Mouse (Mus musculus) T-helper 2 cell (primary cell): Measurements from ENCODE around the gene Atmin.

Source experiments
- in situ Hi-C: fragments of 300-600 bp; cut with MboI, MseI; formaldehyde crosslinking; loops from one replicate; pipeline ENCODE4 v1.15.1; 2025; ENCODE audit warnings: high pct_unique_total_duplicates

The Atmin gene

DNA sequence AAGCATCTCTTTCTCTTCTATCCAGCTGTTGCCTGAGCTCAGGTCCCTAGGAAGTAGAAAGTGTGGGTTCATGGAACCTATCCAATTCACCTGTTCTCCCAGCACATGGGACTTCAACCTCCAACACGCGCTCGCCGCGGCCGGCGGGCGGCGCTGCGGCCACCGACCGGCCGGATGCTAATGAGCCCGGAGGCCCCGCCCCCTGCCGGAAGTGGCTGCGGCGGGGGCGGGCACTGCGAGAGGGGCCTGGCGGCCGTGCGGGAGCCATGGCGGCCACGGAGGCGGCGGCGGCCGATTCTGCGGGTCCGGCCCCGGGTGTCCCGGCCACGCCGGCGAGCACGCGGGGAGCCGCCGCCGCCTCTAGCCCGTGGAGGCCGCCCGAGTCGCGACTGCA lies at the start of gene Atmin:
Gene Atmin (plus strand): TSS at position 233 of the 394 bp plus-strand sequence.
- in situ Hi-C loops: loop anchor here (5.0 to 25.0 kb wide), 2 partner anchors 34 to 844 kb away; partner anchors contain the start of gene 1700030J22Rik

DNA sequence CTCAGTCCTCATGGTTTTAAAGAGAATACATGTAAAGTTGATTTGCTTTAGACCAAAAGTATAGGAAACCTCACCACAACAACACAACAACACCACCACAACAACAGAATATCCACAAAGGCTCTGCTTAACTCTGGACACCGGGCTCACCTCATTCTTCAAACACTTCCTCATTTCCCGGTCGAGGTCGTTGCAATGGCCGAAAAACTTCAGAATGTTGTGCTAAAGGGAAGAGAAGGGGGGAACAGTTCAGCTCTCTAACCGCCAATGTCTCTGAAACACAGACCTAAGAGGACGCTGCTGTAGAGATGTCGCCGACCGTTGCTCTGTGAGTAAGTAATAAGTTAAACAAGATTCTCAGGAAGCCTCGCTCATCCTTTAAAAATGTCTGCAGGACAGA lies 49.3 kb upstream of the Atmin start:
- in situ Hi-C loops: no loop called here

DNA sequence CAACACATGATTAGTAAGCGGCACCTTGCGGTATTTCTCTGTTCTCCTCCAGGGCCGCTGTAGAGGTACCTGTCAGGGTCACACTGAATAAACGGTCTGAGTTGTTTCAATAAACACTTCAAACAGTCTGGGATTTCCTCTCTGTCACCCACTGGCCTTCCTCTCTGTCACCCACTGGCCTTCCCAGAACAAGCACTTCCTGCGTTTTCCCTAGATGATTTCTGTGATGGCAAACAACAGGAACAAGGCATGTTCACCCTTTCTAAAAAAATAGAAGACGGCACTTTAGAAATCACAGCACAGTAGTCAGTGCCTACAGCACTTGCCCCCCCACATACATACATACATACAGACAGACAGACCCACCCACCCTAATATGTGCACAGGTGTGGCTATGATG lies 47.7 kb upstream of the Atmin start:
- in situ Hi-C loops: no loop called here

DNA sequence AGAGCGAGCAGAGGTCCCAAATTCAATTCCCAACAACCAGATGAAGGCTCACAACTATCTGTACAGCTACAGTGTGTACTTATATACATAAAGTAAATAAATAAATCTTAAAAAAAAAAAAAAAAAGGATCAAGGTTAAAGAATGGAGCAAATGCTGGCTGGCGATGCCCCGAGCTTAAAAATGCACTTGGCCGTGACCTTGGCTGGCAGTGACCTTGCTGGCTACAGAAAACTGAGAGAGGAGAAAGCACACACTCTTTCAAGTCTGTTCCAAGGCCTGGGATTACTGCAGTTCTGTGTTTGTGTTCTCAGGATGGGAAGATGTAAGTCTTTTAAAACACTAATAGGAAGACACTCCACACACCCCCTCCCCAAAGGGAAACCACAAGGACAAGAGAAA lies 38.5 kb upstream of the Atmin start:
- in situ Hi-C loops: no loop called here

DNA sequence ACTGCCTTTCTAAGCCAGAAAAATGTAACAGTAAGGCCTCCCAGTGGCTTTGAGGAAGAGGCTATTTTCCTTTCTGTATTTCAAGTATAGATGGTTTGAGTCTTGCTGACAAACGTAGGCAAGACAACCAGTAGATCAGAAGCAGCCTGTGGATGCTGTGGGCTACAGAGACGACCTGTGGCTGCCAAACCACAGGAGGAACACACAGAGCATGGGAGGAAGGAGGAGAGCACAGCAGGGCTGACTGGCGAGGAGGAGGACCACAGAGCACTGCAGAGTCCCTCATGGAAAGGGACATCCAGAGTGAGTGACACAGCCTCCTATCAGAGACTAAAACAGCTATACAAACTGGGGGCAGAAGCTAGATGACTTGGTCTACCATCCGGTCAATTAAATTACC lies 37.9 kb upstream of the Atmin start:
- in situ Hi-C loops: no loop called here

DNA sequence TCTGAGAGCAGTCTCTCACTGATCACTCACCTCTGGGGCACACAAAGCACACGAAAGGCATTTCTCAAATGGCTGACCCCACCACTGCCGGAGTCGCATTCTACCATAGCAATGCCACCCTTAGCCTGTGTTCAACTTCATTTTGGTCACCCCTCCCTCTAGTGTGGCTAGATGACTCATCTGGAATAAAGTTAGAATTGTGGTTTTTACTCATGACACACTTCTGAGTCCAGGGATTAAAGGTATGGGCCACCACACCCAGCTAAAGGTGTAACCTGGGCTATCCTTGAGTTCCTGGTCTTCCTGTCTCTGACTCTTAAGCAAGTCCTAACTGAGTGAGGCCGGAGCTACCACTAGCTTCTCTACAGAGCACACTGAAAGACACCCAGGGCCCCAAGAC lies 37.4 kb upstream of the Atmin start:
- in situ Hi-C loops: no loop called here

DNA sequence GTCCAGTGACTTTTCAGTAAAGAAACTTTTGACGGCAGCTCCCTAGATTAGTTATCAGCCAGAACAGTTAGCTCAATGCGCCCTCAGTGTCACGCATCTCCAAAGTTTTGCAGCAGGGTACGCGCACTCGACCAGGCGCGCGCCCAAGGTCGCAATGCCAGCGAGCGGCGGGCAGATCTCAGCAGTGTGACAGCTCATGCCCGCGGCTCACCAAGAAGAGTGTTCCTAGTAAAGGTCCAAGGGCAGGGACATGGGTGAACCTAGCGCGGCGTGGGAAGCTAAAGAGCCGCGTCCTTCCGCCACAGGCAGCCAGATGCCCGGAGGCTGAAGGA lies 22.2 kb upstream of the Atmin start:
- in situ Hi-C loops: no loop called here

DNA sequence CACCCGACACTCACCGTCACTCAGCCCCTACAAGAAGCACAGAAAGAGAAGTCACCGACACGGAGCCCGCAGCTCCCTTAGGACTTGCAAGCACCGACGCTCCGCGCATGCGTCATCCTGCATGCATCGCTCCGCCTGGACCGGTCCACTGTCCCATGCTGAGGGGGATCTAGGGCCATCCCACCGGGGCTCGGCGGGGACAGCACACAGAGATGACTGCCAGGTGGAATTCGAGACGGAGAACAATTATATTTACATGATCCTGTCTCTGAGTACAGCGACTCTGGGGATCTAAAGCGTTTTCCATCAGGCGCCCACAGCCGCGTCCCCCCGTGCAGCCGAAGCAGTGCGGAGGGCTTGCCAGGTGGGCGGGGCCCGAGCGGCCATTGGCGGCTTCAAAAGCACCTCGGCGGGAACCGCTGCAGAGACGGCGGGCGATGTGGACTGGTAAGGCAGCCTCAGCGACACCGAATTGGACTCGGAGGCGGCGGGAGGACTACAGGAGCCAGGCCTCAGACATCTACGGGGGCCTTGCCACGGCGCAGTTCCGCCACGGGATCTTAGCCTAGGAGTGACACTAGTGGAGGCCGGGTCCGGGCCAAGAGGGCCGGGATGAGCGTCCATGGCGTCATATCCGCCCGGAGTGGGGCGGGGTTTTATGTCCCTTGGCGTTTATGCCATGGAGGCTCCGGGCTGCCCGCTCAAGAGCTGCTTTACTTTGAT lies 21.7 kb upstream of the Atmin start, which contains the start of the genes Cmc2 and Cenpn:
Gene Cmc2 (minus strand): TSS at position 119 of the 723 bp plus-strand sequence.
Gene Cenpn (plus strand): TSS at position 394 of the 723 bp plus-strand sequence.
- in situ Hi-C loops: no loop called here

DNA sequence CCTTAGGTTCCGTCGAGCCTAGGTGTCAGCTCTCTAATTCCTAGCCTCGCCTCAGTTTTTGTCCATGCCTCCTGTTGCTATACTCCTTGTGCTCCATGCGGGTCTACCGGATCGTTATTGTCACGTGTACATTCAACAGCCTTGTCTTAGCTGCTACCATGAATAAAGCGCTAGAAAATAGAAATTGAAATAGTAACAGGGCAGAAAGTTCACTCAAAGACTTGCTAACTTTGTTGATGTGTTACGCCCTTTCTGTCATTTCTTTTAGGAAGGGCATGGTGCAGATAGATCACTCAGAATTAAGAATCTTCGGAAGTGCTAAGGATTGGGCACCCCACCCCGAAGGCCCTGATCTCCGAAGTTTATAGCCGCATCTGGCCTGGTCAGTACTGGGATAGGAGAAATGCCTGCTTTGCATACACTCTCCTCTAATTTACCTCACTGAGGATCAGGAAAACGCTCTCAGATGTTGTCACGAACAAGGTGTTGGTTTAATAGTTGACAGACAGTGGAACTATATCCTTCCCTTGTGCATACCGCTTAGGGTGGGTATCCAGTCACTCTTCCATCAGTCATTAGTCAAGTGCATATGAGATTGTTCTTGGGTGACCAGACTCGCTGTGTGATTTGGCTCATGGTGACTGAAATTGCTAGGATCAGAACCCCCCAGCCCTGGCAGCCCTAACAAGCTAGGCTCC lies 21.0 kb upstream of the Atmin start:
- in situ Hi-C loops: no loop called here

DNA sequence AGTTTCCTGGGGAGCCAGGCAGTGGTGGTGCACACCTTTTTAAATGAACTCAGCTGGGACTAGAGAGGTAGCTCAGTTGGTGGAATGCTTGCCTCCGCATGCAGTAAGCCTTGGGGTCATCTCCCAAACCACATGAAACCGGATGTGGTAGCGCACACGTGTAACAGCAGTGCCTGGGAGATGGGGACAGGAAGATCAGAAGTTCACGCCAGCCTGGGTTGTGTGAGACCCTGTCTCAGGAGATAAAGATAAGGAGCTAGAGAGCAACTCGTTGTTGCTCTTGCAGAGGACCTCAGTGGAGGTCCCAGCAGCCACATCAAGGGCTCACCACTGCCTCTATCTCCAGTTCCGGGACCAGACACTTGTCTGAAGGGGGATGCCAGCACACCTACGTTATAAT lies 19.7 kb upstream of the Atmin start:
- in situ Hi-C loops: no loop called here

DNA sequence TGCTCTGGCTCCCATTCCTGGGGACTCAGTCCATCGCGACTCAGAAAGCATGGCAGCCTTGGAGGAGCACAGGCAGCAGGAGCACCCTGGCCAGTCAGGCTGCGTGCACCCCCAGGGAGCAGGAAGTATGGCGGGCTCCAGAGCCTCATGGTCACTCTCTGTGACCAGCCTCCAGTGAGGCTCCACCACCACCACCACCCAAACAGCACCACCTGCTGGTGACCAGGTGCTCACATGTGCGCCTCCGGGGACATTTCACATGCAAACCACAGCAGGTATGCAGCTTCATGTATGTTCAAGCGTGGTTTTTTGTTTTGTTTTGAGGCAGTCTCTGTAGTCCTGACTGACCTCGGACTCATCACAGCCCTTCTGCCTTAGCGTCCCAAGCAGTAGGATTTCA lies 15.3 kb upstream of the Atmin start:
- in situ Hi-C loops: loop anchor here (25.0 kb wide), 1 partner anchor 859 kb away; no protein-coding TSS in a partner anchor

DNA sequence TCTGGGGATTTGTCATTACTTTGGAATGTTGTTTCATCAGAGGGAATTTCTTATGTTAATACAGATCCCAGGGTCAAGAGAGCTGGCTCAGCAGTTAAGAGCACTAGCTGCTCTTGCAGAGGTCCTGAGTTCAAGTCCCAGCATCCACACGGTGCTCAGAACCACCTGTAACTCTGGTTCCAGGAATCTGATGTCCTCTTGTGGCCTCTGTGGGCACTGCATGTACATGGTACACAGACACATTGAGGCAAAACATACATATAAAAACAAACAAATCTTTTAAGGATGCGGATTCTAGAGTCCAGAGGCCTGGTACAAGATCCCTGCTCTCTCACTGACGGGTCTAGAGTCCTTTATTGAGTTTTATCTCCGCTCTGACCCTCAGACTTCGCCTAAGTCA lies 14.6 kb upstream of the Atmin start:
- in situ Hi-C loops: loop anchor here (25.0 kb wide), 1 partner anchor 859 kb away; no protein-coding TSS in a partner anchor

DNA sequence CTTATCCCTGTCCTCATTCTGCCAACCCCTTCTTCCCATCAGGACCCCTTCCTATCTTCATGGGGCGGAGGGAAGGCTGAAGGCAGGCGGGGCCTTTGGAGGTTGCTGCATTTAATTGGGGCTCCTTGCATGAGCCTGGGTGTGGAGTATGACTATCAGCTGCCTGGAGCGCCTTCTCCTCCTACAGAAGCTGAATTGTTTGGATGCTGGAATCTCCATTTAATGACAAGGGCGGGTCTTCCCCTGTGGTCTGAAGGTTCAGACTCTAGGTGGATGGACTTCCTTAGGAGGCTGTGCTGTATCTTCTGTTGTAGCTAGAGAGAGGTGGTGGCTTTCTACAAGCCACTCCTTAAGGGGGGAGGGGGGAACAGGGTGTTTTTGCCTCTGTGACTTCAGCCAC lies 8.2 kb upstream of the Atmin start:
- in situ Hi-C loops: loop anchor here (25.0 kb wide), 1 partner anchor 852 kb away; no protein-coding TSS in a partner anchor

DNA sequence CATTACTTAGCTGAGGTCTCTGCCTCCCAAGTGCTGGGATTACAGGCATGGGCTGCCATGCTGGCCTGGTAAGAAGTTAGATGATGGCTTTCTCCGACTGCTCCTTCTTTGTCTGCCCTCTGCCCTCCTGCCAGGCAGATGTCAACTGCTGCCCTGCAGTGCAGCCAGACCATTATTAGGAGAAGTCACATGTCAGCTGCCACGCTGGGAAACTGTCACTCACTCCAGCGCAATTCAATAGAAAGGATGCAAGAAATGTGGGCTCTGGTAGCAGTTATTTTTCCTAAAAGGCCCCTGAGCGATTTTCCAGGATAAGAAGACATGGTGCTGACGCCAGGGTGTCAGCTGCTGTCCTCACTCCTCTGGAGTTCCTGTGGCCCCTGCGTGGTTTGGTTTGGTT lies 7.7 kb upstream of the Atmin start:
- in situ Hi-C loops: loop anchor here (25.0 kb wide), 1 partner anchor 852 kb away; no protein-coding TSS in a partner anchor

DNA sequence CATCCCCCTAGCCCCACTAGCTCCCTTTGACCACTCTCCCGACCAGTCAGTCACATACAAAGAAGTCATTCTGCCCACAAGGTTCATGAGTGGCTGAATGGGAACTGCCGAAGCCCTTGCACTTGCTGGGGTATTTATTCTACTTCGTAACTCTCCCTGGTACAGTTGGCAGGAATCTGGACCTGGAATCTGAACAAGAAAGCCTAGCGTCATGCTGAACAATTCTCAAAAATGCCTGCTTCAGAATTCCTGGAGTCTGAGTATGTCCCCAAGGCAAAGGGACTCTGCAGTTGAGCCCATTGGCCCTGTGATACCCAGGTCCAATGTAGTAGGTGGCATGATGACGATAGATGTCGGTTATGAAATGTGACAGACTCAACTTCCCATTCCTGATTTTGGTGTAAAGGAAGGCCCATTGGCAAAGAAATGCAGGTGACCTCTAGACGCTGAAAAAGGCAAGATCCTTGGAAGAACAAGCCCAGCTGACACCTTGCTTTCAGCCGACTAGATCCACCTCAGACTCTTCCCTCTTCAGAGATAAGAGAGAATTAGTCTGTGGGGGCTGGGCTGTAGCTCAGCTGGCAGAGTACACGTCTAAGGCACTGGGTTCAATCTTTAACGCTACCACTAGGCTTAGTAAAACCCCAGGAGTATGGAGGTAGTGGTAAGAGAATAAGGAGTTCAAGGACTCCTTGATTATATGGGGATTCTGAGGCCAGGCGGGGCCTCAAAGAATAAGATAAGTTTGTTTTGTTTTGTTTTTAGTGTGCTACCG lies 722 bp upstream of the Atmin start:
- in situ Hi-C loops: loop anchor here (5.0 to 25.0 kb wide), 2 partner anchors 35 to 845 kb away; partner anchors contain the start of gene 1700030J22Rik

DNA sequence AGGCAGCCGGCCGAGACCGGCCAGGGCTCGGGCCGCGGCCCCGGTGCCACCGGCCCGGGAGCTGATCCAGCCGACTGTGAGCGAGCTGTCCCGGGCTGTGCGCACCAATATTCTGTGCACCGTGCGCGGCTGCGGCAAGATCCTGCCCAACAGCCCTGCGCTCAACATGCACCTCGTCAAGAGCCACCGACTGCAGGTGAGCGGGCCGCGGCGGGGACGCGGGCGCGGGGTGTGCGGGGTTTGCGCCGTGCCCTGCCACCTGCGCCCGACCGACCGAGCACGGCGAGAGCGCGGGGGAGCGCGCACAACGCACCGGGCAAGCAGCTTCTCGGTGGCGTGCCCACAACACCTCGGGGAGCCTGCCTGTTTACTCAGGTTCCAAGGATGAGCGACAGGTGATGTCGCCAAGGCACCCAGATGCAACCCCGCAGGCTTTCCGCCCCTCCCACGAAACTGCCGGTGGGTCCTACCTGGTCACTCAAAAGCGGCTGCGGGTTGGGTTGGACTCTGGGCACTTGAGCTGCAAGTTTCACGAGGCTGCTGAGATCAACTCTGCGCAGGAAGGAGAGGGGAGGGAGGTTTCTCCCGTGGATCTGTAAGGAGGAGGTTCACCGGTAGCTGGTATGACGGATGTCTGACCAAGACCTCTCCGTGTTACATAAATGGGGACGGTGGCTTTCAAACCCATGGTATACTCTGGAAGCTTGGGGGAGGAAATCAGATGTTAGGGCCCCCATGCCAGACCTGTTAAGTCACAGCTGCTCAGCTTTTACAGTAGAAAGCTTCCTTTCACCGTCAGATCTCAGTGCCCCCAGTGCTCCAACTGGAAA lies 577 bp downstream of the Atmin start:
- in situ Hi-C loops: loop anchor here (5.0 to 25.0 kb wide), 2 partner anchors 34 to 844 kb away; partner anchors contain the start of gene 1700030J22Rik

DNA sequence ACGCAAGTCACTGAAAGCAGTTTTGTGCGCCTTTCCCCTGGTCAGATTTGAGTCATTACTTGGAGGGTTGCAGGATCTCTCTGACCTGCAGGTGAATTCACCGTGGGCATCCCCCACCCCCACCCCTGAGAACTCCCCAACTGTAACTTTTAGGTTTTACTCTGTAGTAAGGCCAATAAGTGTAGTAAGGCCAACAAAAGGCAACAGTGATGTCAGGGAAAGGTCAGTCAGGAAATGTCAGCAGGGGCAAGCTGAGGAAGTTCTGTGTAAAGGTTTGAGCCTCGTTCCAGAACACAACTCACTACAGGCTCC lies 1.1 kb downstream of the Atmin start:
- in situ Hi-C loops: loop anchor here (5.0 to 25.0 kb wide), 2 partner anchors 33 to 843 kb away; partner anchors contain the start of gene 1700030J22Rik

DNA sequence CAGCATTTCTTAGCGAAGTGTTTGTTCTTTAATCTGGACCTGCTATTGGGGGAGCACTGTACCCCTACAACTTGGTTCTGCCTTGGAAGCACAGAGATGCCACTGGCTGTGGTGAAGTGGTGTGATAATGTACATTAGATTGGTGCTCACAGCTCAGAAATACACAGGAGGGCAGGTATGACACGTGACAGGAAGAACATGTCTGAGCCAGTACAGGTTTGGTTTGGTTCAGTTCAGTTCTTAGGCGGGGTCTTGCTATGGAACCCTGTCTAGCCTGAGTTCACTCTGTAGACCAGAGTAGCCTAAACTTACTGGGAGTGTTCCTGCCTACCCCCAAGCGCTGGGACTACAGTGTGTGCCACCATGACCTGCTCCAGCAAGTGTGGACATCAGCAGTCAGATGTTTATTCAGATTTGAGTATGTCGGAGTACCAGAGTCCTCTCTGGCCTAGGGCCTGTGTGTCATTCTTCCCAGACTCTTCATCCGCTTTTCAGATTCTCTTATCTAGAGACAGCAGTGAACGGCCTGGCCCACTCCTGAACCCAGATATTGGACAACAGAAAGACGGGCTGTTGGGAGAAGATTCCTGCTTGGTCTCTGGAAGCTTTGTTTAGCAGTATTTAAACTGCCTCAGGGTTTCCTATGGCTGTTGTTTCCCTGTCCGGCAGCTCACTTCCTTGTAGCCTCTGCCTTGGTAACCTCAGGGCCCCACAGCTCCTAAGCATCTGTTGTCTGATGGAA lies 2.1 kb downstream of the Atmin start:
- in situ Hi-C loops: loop anchor here (25.0 kb wide), 1 partner anchor 842 kb away; no protein-coding TSS in a partner anchor

DNA sequence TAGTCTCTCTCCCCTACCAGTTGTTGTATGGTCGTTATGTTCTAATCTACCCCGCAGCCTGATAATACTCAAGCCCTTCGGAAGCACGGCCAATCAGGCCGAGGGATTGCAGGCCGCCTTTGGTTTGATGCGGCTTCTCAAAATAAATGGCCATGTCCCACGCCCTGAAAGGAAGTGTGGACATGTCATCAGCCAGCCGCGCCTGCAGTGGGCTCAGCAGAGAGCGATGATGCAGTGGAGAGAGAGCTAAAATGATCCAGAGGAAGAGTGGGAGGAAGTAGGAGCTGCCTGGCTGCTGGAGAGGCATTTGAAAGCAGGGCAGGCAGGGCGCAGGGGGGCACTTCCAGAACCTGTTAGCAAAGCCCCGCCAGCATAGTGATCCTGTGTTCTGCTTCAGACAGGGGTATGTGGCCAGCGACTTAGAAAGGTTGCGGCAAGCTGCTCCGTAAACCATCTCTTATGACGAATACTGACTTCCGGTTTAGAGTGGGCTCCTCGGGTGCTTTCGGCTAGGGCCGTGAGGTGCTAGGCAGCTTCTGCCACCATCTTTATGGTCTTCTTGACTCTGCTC lies 3.2 kb downstream of the Atmin start:
- in situ Hi-C loops: loop anchor here (25.0 kb wide), 1 partner anchor 841 kb away; no protein-coding TSS in a partner anchor

DNA sequence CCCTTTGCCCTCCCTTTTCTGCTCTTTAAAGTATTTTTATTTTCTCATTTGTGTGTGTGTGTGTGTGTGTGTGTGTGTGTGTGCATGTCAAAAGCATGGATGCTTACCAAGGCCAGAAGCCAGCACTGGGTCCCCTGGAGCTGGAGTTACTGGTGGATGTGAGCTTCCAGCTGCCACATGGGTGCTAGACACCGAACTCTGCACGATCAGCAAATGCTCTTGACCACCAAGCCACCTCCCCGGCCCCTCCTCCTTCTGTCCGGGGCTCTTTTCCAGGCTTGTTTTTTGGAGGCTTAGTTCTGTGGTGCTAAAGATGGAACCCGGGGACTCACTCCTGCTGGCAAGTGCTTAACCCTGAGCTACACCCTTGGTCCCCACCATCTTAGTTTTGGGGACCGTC lies 3.7 kb downstream of the Atmin start:
- in situ Hi-C loops: loop anchor here (25.0 kb wide), 1 partner anchor 840 kb away; no protein-coding TSS in a partner anchor
